Mouse (Mus musculus): ENCODE data around the gene Apbb2.

DNA sequence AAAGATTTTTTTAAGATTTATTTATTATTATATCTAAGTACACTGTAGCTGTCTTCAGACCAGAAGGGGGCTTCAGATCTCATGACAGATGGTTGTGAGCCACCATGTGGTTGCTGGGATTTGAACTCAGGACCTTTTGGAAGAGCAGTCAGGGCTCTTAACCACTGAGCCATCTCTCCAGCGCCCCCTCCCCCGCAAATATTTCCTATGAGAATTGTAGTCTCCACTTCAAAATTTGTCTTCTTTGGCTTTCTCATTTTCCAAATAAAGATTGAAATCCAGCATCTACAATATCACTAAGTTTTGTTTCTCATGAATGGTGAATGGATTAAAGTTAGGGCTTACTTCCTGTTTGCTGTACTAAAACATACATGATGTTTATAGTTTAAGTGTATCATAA is 356.1 kb downstream of the Apbb2 start:
- TF ChIP-seq EP300 (IDR thresholded peaks at IDR 0.05; ENCODE audit: insufficient read depth, low read depth, low read length) = no peak
- TF ChIP-seq POLR2A (IDR thresholded peaks at IDR 0.05; ENCODE audit: insufficient read depth, low read depth, low read length) = no peak
